Mouse (Mus musculus): ENCODE results near the gene Zfp956. TPM values are rescaled to one million over a fixed set of nuclear protein-coding genes. Genes with fewer than 3 reads are reported as not detected.

The Zfp956 gene
- total and polyA plus RNA-seq, 3 experiments = 11.0 to 13.1 TPM; not detected in 1

- H3K27me3 ChIP-seq (ENCODE audit: control insufficient read depth in 1 of 2, insufficient read depth in 2 of 2, low read length in 2 of 2) = peaks cover 0 to 2% of the 10 kb centered on the region in 2 experiments; a peak in 1 of 4 replicates
- H3K4me3 ChIP-seq (ENCODE audit: control insufficient read depth in 1 of 2, insufficient read depth in 1 of 2, low read depth in 2 of 2, low read length in 2 of 2) = no peak overlapping the region
- H3K79me2 ChIP-seq (ENCODE audit: control insufficient read depth, insufficient read depth, low read length, poor library complexity) = no peaks in the 10 kb centered on the region
- DNase-seq (ENCODE audit: low read depth, low spot score) = no peak
- H3K27ac ChIP-seq (ENCODE audit: control insufficient read depth, low read depth, low read length) = no peak overlapping the region
- H3K4me1 ChIP-seq (ENCODE audit: control insufficient read depth in 1 of 2, insufficient read depth in 2 of 2, low read length in 2 of 2) = peaks cover 0 to 6% of the 10 kb centered on the region in 2 experiments; a peak in 2 of 4 replicates
- H3K9ac ChIP-seq (ENCODE audit: control insufficient read depth, low read depth, low read length, poor library complexity, severe bottlenecking) = no peak overlapping the region
- no peaks in the 10 kb centered on the region for H3K9me3 ChIP-seq (replicated peaks; ENCODE audit: insufficient read depth, low read length)
- no peak for TF ChIP-seq ETS1 (IDR thresholded peaks at IDR 0.05; ENCODE audit: low read depth, low read length)
- no peak for TF ChIP-seq CHD2 (IDR thresholded peaks at IDR 0.05; ENCODE audit: low read length)
- TF ChIP-seq ZKSCAN1 (IDR thresholded peaks at IDR 0.05; ENCODE audit: low read depth, low read length) = no peak
- TF ChIP-seq CTCF (IDR thresholded peaks at IDR 0.05 in 2 of 3, conservative IDR thresholded peaks at IDR 0.05 in 1 of 3; ENCODE audit: control insufficient read depth in 1 of 3, insufficient read depth in 1 of 3, low read depth in 2 of 3, low read length in 3 of 3, poor library complexity in 1 of 3, severe bottlenecking in 1 of 3) = no peak
- no peak for TF ChIP-seq MYC (IDR thresholded peaks at IDR 0.05; ENCODE audit: low read depth, low read length)
- no peak for TF ChIP-seq MAZ (IDR thresholded peaks at IDR 0.05; ENCODE audit: low read depth, low read length)
- TF ChIP-seq USF1 (IDR thresholded peaks at IDR 0.05; ENCODE audit: low read depth, low read length) = no peak
- H3K36me3 ChIP-seq (ENCODE audit: control insufficient read depth in 1 of 2, insufficient read depth in 2 of 2, low read length in 2 of 2) = no peaks in the 10 kb centered on the region
Measured at GRCm38 (mm10) chr6:48010727-48011126, 57.5 kb downstream of the Zfp956 start.

Other genes with a start within 250 kb of the Zfp956 start
- gene Pdia4, start 140.0 kb upstream of the Zfp956 start, total RNA-seq (2012; rRNA removed) = 95.0 and 112 TPM in 2 replicates
- gene Pdia4, start 140.0 kb upstream of the Zfp956 start, polyA plus RNA-seq (2012; ENCODE audit: insufficient read depth in 1 of 2, insufficient read length in 2 of 2, low read depth in 1 of 2, low replicate concordance in 2 of 2, missing spikeins in 1 of 2) = 10 to 100 TPM in 1 of 2 experiments, not detected in 1; 91.4 TPM
- gene Zfp786, start 122.5 kb upstream of the Zfp956 start, total RNA-seq (2012; rRNA removed) = 1.2 and 2.0 TPM in 2 replicates
- 1 to 10 TPM in 1 of 2 experiments, not detected in 1; 1.3 TPM for gene Zfp786, start 122.5 kb upstream of the Zfp956 start, polyA plus RNA-seq (2012; ENCODE audit: insufficient read depth in 1 of 2, insufficient read length in 2 of 2, low read depth in 1 of 2, low replicate concordance in 2 of 2, missing spikeins in 1 of 2)
- gene Zfp398, start 117.7 kb upstream of the Zfp956 start, total RNA-seq (2012; rRNA removed) = 4.2 and 4.7 TPM in 2 replicates
- 1 to 10 TPM in 1 of 2 experiments, not detected in 1; 9.5 TPM for gene Zfp398, start 117.7 kb upstream of the Zfp956 start, polyA plus RNA-seq (2012; ENCODE audit: insufficient read depth in 1 of 2, insufficient read length in 2 of 2, low read depth in 1 of 2, low replicate concordance in 2 of 2, missing spikeins in 1 of 2)
- 8.2 and 8.5 TPM in 2 replicates for gene Zfp282, start 76.2 kb upstream of the Zfp956 start, total RNA-seq (2012; rRNA removed)
- 10 to 100 TPM in 1 of 2 experiments, not detected in 1; 13.8 TPM for gene Zfp282, start 76.2 kb upstream of the Zfp956 start, polyA plus RNA-seq (2012; ENCODE audit: insufficient read depth in 1 of 2, insufficient read length in 2 of 2, low read depth in 1 of 2, low replicate concordance in 2 of 2, missing spikeins in 1 of 2)
- 7.1 and 7.4 TPM in 2 replicates for gene Zfp212, start 32.9 kb upstream of the Zfp956 start, total RNA-seq (2012; rRNA removed)
- gene Zfp212, start 32.9 kb upstream of the Zfp956 start, polyA plus RNA-seq (2012; ENCODE audit: insufficient read depth in 1 of 2, insufficient read length in 2 of 2, low read depth in 1 of 2, low replicate concordance in 2 of 2, missing spikeins in 1 of 2) = 10 to 100 TPM in 1 of 2 experiments, not detected in 1; 17.5 TPM
- gene Zfp777, start 95.5 kb downstream of the Zfp956 start, total RNA-seq (2012; rRNA removed) = 16.3 and 20.4 TPM in 2 replicates
- 10 to 100 TPM in 1 of 2 experiments, not detected in 1; 32.4 TPM for gene Zfp777, start 95.5 kb downstream of the Zfp956 start, polyA plus RNA-seq (2012; ENCODE audit: insufficient read depth in 1 of 2, insufficient read length in 2 of 2, low read depth in 1 of 2, low replicate concordance in 2 of 2, missing spikeins in 1 of 2)
- 13.5 and 17.8 TPM in 2 replicates for gene Zfp746, start 133.2 kb downstream of the Zfp956 start, total RNA-seq (2012; rRNA removed)
- gene Zfp746, start 133.2 kb downstream of the Zfp956 start, polyA plus RNA-seq (2012; ENCODE audit: insufficient read depth in 1 of 2, insufficient read length in 2 of 2, low read depth in 1 of 2, low replicate concordance in 2 of 2, missing spikeins in 1 of 2) = 10 to 100 TPM in 1 of 2 experiments, not detected in 1; 22.1 TPM